Mouse (Mus musculus): ENCODE measurements at regions not wholly inside any gene's neighbourhood (a gene's known extent, or its start where the extent isn't known, plus 50 kb on each side); places are given as distances from the start of the nearest gene placed in this dataset.

DNA sequence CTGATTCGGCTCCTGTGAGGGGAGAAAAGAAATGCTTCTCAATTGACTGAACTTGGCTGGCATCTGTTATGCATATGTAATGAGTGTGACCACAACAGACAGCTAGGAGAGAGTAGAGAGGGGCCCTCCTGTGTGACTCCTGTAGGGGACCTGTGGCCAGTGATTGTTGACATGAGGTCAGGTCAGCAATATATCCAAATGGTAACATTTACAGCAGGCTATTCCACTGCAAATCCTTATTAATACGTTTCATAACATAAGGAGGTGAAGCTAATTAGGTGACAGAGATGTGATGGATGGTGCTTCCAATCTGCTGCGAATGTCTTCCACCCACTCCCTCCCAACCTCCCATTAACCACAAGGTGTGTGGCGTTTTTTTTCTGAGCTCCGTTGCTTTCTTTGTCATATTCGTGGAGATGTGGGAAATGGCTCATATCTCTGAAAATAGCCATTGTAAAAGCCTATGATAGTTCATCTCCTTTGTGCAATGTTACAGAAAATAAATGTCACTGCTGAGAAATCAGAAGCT is 309.5 kb downstream of the Irx1 start:
- DNase-seq (ENCODE audit: low spot score) = no peak

DNA sequence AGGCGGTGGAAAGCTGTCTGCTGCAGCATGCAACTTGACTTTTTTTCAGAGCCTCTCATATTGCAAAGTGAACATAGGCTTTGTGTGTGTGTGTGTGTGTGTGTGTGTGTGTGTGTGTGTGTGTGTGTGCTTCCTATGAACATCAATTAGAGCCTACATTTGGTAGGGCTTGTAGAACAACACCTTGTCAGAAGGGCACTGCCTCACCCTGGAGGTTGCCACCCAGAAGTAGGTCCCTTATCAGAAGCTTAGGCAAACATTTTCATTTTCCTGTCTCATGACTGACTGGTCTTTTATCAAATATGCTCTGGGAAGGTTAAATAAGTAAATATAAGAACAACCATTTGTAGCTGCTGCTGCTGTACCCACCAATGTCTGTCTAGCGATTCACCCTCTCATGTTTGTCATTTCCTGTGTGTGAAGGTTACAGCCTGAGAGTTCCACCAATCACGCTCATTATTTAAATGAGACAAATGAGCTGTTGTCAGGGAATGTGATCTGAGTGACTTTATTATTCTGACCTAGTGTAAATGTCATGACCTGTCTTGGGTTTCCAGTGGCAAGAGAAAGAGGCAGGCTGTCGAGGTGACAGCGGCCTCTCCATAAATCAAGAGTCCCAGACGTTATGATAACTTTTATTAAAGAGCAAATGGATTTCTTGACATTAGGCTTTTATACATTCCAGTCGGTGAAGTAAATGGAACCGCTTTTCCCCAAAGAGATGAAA is 310.1 kb downstream of the Irx1 start:
- no peak for DNase-seq (ENCODE audit: low spot score)

DNA sequence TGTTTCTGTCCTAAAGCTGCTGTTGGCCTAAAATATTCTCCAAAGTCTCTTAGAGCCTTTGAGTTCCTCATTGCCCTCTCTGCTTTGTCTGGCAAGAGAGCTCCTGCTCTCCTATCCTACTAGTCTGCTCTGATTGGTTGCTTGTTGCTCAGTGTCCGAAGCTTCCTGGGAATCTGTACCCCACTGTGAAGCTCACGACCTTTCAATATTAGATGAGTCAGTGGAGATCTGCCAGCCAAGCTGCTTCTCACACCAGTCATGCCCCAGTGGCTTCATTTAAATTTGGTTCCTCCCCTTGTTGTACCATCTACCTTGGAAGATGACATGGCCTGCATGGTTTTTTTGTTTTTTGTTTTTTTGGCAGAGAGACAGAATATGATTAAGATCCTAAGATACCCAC is 313.6 kb downstream of the Irx1 start:
- no peak for DNase-seq (ENCODE audit: low spot score)

DNA sequence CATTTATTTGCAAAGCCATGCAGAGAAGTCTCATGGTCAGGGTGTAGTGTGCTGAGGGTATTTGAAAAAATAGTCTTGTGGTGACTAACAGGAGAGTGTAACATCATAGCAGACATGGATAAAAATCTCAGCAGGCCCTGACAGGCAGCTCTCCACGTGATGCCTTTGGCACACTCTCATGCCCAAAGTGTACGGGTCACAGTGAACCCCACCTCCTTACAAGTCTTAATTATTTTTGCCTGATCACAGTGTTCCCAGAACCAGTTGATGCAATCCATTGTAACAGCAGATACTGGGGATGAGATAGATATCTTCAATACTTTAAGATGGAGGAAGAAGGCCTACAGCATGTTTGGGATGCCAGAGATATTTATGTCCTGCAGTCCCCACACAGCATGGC is 314.5 kb downstream of the Irx1 start:
- DNase-seq (ENCODE audit: low spot score) = no peak

DNA sequence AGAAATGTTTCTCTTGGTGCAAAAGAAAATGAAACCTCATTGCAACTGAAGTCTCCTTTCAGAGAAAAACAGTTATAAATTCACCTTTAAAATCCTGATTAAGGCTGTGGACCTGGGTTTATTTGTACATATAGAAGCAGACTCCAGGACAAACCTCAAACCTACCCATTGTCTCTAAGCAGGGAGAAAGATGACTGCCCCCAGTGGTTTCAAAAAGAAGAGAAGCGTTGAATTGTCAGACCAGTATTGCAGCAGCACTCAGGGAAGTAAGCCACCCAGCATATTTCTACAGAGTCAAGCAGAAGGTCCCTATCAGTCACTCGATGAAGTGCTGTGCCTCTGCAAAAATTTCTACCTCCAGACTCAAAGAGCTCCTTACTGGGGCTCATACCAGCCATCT is 332.1 kb downstream of the Irx1 start:
- DNase-seq (ENCODE audit: low spot score) = no peak

DNA sequence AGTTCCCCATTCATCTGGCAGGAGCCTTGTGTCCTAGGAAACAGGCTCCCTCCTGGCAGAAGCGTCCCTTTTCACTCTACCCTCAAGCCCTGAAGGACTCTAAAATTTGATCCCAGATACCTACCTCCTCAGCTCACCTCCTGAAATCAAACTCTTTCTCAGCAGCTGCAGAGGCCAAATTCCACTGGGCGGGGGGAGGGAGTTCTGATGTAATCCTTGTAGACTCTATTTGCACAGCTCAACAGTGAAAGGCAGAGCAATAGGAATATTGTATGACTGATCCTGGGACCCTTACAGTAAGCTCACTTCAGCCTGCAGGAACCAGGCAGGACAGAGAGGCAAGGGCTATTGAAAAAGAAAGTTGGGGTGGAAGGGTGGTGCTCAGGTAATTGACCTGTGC is 346.3 kb downstream of the Irx1 start:
- DNase-seq (ENCODE audit: low spot score) = no peak

DNA sequence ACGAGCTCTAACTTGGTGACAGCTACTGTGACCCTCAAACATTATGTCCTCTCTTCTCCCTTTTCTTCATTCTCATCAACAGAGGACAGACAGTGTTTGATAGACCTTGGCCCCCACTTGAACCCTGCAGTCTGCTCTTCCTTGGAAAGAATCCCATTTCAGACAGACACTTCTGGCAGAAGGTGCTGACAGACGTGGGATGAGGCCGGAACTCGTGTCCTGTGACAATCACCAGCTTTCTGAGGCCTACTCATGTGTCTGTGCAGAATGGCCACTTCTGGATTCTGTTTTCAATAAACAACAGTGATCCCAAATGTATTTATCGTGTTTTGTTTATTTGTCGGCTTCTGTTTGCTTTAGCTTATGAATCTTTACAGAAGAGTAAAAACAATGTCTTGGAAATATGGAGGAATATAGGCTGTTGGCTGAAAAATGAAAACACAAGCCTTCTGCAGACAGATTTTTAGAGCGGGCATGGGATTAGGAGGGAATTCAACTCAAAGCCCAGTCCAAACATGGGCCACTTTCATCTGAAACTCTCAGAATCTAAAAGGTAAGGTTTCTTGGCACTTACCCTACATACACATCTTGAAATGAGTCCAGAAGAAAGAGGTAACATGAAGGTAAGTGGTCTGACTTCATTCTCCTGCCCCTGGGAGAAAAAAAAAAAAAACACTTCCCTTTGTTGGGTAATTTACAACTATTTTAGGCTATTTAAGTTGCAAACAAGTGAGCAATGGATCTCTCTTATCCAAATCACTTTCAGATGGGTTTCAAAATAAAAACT is 350.9 kb downstream of the Irx1 start:
- no peak for DNase-seq (ENCODE audit: low spot score)

DNA sequence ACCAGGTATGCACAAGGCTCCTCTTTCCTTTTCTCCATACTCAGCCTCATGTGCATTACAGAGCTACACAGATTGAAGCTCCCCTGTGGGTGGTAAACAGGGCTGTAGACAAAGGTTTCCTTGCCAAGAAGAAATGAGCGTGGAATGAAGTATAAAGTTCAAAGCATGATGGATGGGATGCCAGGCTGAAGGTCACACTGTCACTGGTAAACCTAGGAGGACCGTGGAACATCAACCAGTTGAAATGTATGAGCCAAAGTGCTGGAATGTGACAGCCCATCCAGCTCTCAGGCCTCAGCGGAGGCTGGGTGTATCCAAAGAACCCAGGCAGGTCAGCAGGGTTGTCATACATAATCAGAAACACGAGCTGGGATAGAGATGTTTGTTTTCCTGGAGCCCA is 381.0 kb downstream of the Irx1 start:
- DNase-seq (ENCODE audit: low spot score) = no peak

DNA sequence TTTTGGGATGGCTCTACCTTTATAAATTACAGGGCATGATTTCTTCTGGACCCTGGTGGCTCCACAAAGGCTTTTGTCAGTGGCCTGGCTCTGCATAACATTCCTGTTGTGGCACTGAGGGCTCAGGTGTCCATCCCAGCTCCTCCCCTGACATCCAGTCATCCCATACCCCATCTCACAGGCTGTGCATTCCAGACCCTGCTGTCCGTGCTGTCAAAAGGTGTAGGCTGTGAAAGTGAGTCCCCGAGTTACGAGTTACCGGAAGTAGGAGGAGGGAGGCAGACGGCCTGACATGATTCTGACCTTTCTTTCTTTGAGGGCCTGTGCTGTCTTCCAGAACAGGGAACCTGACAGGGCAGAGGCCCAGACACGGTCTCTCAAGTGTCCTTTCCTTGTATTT is 397.6 kb downstream of the Irx1 start:
- no peak for DNase-seq (ENCODE audit: low spot score)

DNA sequence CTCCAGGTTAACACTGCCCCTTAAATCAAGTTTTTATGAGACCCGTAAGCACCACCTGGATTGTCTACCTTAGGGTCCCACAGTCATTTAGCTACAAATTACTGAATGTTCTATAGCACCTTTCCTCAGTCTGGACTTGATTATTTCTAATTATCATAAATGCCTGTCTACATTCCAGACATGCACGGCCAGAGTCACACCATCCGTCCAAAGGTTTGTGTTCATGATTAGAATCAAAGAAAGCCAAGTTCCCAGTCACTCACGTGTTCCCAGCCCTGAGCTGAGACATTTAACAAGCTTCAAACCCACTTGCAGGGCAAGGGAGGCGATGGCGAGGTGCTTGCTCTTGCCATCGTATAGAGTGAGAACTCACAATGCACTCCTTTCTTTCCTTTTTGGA is 398.1 kb downstream of the Irx1 start:
- DNase-seq (ENCODE audit: low spot score) = no peak

DNA sequence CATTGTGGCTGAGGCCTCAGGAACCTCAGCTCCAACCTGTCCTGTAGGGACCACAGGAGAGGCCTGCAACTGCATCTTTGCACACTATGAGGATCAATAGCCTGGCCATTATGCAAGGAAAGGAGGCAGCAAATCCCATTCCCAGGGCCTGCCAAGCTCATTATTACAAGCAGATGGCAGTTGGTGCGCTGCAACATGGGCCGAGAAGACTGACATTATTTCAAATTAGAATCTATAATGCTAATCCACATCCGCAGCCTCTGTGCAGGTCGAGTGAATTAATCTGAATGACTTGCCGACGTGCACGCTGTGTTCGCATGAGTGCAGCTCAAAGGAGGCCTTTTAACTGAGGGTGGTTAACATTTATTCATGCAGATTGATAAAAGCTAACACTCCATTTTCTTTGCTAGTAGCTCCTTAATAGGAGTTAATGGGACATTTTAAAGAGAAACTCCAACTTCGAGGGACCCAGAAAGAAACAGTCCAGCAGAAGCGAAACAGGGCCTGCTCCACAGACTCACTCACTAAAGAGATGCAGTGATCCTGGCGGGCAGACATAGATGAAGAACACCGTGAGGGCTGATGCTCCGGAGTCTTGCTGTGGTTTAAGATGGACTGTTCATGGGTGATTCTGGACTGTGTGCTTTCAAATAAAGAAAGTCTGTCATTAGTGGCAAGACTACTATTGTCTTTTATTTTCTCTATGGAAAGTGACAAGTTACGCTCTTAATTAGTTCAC is 404.9 kb downstream of the Irx1 start:
- DNase-seq (ENCODE audit: low spot score) = no peak

DNA sequence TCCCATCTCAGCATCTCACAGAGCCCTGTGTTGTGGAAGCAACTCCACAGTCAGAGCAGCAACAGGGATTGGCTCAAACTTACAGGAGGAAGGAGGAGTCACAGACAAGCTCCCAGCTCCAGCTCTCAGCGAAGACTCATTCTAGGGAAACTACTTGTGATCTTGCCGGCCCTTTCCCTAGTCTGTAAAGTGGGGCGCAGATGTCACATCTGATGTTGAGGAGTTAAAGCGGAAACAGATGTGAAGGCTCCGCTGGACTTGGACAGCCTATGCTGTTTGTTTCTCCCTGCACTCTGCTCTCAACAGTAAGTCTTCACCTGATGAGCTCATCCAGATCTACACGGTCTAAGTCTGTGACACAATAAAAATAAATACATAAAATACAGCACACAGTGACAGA is 408.1 kb downstream of the Irx1 start:
- DNase-seq (ENCODE audit: low spot score) = no peak

DNA sequence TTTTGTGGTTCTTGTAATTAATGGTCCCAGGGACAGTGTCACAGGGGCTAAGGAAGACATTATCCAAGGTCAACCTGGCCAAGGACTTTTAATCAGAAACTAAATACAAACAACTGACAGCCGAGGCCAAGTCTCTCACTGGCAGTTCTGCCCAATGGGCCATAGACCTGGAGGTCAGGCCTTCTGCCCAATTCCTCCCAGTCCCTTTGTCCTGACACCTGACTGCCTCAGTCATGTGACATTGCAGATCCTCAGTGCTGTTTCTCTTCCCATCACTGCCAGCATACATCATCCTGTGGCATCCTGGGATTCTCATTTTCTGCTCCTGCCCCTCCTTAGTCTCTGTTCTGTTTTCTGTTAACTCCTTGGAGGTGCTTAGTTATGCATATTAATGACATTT is 413.4 kb downstream of the Irx1 start:
- no peak for DNase-seq (ENCODE audit: low spot score)

DNA sequence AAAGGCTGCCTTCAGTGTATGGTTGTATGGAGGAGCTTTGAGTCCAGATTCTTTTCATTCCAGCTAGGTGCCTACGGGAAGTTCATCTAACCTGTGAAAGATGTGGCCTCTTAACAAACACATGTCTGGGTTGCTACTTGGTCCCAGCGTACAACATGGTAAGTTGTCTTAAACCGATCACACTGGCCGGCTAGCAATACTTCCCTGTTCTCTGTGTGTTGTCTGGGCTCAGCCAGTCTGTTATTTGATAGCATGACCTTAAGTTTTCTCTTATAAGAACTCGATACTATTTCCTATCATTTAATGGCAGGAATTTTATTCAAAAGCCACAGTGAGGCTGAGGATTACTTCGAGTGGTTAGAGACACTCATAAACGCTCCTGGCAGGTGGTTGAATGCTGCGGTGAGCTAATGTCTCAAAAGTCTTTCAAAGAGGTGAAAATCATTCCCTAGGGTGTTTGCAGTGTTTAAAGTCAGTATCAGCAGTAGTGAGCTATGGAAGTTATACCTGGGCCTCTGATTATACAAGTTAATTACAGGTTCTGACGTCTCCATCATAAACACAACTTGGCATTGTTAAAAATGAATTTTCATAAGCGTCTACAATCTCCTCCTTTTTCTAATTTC is 414.2 kb downstream of the Irx1 start:
- no peak for DNase-seq (ENCODE audit: low spot score)

DNA sequence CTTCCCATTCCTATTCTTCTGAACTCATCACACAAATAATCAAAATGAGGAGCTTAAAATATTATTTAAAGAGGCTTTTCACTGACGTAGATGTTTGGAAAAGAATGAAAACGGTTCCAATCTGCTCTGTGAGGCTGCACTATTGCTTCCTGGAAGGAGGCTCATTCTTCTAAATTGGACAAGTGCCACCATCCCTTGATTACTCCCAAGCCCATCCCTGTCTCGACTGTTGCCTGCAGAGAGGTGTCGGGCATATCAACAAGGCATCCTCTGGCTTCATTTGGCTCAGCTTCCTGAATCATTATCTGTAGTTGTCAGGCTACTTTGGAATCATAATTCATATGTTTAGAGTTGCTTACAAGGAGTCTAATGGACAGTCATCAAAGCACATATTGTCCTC is 425.3 kb downstream of the Irx1 start:
- no peak for DNase-seq (ENCODE audit: low spot score)

DNA sequence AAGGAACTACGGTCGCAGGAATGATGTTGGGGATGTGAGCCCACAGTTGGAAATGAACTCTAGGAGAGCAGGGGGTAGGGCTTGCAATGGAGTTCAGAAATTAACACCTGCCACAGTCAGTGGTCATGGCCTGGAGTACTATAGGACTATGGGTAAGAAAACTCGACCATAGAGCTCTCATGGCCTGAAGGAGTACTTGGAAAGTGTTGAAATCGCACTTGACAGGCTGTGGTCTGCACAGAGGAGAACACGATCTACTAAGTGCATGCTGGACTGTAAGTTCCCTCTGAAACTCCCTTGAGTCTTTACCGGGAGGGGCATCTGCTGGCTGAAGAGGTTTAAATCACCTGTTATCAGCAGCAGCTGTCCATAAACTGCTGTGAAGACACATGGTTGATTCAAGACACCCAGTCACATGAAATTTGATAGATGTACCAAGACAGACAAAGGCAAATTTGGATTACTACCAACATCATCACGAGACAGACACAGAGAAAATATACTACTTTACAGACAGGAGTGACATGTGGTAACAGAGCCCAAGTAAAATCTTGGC is 430.6 kb downstream of the Irx1 start:
- no peak for DNase-seq (ENCODE audit: low spot score)

DNA sequence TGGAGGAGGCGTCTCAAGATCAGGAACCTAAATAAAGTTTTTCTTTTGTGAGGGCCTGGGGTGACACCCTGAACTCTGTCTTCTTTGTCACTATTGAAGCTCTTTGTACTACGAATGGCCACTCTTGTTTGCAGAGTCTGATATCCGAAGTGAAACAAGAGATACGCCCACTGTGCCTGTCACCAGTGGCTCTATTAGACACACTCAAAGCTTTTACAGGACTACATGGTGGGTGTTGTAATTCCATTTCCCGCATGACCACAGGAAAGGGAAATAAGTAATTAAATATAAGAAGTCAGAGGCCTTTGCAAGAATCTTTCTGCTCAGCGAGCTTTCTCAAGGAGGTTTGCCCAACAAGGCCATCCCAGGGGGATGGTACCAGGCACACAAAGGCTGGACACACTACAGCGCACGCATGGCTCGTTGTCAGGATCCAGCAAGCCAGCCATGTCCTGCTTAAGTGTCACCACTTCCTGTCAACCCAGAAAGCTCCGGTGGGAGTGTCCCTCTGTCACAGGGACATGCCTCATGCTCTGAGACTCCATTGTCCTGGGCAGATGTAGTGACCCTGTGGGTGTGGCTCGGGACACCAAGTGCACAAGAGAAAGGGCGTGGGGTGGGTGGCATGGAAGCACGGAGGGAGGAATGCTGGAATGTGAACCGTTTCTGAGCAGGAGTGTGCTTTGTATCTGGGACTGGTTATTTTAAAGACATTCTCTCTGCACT is 434.0 kb downstream of the Irx1 start:
- DNase-seq (ENCODE audit: low spot score) = no peak

DNA sequence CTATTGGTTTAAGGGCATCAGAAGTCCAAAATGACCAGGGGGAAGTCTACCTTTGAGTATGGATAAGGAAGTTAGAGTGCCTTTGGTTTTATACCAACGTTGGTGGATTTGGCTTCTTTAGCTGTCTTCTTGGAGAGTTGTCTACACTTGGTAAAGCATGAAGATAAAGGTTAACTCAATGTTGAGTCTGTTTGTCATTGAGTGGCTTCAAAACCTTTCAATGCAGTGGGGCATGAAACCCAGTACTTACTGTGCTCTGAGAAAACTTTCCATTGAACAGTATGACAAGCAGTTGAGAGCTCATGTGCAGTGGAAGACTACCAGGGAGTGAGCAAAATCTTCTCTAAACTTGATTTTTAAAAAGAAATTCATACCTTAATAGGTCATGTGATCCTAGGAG is 445.7 kb downstream of the Irx1 start:
- DNase-seq (ENCODE audit: low spot score) = no peak

DNA sequence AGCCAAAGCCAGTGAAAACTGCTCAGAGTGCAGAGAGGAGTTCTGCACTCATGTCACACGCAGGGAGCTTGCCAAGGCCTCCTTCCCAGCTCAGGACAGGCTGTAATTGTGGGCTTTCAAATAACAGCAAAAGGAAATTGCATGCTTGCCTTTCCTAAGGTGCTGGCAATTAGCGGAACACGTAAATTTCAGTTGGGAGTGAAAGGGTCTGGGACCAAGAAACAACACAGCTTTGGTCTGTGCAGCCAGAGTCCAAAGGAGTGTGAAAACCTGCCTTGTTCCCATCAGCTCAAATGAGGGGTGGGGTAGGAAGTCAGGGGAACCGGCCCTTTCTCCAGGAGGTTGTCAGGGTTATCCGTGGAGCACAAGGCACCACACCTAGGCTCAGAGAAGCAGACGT is 450.3 kb downstream of the Irx1 start:
- no peak for DNase-seq (ENCODE audit: low spot score)

DNA sequence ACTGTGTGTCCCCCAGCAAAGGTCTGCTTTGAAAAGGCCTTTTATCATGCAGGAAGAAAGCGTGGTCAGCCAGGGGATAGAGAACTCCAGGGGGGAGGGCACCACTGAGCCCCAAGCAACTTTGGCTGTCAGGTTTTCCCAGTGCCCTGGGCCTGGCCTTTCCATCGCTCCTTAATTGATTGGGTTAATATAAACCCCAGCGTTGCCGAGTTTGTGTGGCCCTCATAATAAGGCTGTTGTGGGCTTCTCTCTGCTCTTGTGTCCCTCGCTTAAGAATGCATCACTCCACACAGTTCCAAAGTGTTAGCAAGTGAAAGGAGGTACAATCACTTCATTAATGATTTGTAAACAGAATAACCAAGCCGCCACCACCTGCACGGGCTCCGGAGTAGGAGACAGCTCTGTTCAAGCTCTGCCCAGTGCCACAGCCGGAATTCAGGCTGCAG is 455.5 kb downstream of the Irx1 start:
- DNase-seq (ENCODE audit: low spot score) = no peak

DNA sequence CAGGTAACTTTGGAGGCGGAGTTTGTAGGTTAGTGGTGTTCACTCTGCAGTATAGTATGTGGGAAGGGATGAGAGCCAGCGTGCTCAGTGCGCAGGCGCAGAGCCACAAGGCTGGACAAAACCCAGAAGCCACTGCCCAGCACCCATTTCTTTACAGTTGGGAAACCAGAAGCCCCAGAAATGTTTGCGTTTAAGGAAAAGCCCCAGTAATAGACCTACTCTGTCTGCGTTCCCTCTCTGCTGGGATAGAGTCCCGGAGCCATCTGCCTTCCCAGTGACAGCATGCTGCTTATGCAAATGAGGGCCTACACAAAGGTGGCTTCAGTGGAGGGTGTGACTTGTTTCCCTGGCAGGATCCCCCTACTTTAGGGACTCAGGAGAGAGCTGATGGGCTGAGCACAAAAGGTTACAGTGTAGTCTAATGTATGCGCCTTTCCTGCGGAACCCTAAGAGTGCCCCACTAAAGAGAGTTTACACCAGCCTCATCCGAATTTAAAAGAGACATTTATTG is 456.0 kb downstream of the Irx1 start:
- no peak for DNase-seq (ENCODE audit: low spot score)

Measured in ovary, adult 18-20 months (tissue).